Mouse (Mus musculus) cerebellum, adult 8-10 months (tissue): ENCODE measurements around the gene Zmym6.

Experiments used
- DNase-seq: peaks from one replicate; pipeline ENCODE4 v3.0.0; 2022

Gene Zmym6

DNA sequence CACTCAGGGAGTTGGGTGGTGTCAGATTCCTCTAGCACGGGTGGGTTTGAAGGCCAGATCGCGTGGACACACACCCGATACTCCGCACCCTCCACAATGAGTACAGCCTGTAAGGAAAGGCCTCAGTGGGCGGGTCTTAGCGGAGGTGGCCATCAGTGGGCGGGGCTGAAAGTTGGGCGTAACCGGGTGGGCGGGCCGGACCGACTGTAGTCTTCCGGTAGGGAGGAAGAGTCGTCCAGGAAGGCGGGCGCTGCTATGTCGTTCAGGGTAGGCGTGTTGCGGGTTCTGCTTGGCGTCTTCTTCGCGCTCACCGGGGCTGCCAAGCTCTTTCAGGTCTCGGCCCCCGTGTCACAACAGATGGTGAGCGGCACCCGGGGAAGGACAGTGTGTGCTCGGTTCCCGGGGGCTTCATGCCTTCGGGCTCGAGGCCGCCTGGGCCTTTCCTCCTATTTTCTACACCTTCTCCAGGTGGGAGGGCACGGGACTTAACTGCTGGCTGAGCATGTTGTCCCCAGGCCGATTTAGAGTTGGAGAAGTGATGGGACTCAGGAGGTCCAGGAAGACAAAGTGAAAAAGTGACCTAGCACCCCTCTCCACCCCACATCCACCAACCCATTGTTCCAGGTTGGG, 48.8 kb downstream of the Zmym6 start:
- peak; percentile 70 for DNase-seq

DNA sequence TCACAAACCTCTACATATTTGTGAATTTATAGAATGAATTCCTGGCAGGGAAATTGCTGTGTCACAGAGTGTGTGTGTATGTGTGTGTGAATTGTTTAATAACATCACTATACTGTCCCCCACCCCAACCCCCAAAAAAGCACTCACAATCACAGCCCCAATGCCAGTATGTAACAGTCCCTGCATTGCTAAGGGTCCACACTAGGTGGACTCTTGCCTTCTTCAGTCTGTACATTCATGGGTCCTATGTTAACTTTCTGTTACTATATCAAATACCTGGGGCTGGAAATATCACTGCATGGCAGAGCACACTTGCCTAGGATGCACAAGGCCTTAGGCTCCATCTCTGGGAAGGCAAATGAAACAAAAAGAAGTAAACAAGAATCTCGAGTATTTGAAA, 57.5 kb downstream of the Zmym6 start:
- DNase-seq = no peak

DNA sequence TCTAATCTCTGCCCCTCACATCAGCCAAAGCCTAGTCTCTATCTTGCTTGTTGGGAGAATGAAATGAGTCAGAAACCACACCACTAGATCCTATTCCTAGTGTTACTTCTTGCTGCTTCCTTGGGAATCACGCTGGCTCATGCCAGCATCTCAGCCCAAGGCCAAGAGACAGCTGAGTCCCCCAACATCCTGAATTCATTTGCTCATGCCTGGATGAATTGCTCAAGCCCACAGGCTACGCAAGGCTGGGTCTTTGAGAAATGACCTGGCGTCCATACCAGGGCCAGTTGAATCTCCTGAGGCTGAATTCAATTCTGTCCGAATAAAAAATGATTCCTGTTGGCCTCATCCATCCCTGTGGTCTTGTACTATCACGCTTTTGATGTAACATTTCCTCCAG, 60.4 kb downstream of the Zmym6 start:
- DNase-seq = no peak

DNA sequence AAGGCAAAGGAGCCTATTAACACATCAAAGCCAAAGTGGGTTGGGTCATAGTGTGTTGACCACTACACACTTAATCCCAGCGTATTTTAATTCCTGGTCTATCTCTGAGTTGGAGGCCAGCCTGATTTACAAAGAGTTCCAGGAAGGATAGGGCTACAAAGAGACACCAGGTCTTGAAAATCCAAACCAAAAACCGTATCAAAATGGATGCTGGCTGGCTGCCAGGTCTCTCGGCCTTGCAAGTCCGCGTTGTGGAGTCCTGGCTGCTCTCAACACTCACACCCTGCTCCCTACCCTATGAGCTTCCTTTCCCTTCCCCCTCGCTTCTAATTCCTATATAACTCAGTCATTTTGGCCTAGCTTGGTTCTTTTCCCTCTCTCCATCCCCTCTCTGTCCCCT, 61.3 kb downstream of the Zmym6 start:
- no peak for DNase-seq

DNA sequence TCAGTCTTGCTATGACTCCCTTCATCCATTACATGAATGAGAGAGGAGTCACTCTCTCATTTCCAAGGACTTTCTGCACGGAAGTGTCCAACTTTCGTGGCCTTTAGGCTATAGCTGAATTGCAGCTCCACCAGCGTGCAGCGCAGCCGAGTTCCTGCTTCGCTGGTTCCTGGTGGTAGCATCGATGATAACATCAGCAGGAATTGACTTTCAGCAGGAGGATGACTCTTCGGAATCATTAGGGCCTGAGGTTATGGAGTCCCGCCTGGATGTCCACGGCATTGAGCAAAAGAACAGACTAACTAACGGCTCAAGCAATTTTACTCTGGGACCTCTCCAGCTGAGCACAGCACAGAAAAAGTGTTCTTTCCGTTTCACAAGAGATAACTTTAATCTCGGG, 72.8 kb downstream of the Zmym6 start:
- DNase-seq = no peak

DNA sequence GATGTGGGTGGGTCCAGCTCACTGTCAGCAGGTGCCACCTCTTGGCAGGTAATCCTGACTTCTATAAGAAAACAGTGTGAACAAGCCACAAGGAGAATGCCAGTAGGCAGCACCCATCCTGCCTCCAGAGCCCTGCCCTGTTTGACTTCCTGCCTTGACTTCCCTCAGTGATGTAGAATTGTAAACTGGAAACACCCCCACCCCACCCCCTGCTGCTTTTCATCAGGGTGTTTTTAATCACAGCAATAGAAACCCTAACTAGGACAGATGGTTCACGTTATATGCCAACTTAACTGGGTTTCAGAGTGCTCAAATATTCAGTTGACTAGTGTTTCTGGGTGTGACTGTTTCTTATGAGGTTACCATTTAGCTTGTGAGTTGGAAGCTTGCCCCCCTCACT, 76.2 kb downstream of the Zmym6 start:
- no peak for DNase-seq

DNA sequence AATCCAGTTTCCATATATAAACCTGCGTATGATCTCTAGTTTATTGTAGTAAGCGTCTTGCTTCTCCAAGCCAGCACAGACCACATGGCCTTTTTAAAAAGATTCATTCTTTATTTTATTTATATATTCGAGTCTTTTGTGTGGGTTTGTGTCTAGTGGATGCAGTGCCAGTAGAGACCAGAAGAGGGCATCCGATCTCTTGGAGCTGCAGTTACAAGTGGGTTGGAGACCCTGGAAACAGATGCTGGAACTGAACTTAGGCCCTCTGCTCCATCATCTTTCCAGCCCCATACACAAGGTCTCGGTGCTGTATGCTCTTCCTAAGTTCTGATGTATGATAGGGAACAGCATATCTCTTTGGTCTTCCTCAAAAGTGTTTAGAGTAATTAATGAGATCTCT, 78.6 kb downstream of the Zmym6 start:
- DNase-seq = no peak

DNA sequence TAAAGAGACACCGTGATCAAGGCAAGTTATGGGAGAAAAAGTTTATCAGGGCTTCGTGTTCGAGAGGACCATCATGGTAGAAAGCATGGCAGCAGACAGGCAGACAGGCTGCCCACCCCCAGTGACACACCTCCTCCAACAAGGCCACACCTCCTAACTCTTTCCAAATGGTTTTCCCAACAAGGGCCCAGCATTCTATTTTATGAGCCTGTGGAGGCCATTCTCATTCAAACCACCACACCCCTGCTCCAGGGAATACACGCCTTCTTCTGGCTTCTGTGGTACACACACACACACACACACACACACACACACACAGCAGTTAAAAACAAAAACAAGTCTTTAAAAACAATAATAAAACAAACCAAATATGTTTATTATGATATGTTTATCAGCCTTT, 80.6 kb downstream of the Zmym6 start:
- no peak for DNase-seq

DNA sequence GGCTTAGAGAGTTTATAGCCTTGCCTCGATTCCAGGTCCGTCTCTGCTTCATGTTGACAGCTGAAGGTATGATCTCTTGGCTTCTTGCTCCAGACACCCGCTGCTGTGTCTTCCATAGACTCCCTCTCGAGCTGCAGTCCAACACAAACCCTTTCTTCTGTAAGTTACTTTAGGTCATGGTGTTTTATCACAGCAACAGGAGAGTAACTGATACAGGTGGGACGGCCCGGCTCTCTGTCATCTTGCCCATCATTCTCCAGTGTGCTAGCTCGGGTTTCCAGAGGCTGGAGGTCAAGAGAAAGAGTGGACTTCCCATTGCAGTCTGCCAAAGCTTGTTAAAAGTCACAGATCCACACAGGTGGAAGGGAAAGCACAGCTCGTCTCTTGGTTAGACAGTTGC, 86.7 kb downstream of the Zmym6 start:
- DNase-seq = no peak

DNA sequence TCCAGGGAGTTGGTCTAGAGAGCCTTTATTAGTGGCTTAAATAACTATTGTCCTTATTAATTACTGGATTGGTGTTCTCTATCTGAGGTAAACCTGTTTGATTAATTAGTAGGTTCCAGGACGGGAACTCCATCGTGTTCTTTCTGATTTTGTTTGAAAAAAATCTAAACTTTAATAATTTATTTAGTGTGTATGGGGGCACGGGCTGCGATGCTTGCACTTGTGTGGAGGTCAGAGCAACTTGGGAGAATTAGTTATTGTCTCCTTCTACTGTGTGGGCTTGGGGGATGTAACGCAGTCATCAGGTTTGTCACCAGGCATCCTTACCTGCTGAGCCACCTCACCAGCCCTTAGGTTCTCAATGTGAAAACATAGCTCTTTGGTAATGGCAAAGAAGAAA, 89.9 kb downstream of the Zmym6 start:
- peak; percentile 6 for DNase-seq

DNA sequence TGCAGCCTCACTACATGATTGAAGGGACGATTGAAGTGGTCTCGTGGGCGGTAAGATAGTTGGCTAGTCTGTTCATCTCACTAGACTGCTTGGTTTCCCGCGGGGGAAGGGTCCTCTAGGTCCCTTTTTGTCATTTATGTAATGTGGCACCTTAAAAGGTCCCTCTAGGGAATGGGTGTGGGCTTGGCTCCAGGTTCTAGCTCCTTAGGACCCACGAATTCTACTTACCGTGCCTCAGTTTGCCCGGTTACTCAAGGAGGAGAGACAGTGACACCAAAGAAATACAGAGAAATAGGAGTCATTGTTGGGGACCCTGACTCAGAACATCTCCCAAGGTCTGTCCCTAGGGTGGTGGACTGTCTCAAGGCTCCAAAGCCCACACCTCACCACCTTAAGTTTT, 90.5 kb downstream of the Zmym6 start:
- peak; percentile 30 for DNase-seq

DNA sequence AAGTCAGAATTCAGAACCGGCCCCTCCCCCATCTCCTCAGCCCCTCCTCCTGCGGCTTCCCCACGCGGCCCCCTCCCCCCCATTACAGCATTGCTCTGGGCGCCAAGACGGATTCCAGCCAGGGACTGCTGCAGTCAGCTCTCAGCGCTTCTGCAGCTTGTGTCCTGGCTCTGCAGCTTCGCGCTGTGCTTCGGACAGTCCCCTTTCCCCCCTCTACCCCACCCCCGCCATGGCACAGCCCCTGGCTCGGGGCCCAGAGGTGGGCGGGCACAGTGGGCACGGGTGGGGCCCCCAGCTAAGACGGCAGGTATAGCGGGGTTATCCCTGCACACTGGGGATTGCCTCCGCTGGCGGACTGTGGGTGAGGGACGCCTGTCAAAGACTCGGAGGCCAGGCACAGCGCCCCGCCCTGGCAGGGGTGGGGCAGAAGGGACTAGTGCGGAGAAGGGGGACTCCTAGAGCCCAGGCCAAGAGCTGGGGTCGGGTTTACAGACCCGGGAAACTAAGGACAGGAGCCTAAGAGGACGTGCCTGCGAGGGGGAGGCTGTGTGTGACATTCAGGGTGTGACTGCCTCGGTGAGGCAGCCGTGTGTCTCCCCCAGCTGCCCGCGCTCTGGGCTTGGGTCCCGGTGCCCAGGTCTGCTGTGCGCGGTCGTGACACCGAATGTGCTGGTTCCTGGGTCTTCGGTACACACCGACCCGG, 91.2 kb downstream of the Zmym6 start:
- peak; percentile 81 for DNase-seq

DNA sequence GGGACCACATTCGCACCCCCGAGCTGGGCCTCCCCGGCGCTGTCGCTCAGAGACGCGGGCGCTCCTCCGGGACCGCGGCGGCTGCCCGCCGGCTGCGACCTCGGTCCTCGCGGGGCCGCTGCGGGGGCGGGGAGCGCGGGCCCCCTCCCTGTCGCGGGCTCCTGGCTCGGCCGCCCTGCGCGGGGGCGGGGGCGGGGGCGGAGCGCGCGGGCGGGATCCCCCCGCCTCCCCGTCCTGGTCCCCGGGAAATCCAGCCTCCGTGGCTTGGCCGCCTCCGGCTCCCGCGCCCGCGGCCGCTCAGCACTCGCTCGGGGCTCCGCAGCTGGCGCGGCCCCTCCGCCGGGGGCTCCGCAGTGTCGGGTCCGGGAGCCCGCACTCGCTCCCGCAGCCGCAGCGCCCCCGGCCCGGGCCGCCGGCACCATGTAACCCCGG, 91.7 kb downstream of the Zmym6 start, which contains the start of gene Dlgap3:
Dlgap3 (plus strand) TSS at position 291 of the 432 bp plus-strand sequence.
- peak; percentile 78 for DNase-seq

DNA sequence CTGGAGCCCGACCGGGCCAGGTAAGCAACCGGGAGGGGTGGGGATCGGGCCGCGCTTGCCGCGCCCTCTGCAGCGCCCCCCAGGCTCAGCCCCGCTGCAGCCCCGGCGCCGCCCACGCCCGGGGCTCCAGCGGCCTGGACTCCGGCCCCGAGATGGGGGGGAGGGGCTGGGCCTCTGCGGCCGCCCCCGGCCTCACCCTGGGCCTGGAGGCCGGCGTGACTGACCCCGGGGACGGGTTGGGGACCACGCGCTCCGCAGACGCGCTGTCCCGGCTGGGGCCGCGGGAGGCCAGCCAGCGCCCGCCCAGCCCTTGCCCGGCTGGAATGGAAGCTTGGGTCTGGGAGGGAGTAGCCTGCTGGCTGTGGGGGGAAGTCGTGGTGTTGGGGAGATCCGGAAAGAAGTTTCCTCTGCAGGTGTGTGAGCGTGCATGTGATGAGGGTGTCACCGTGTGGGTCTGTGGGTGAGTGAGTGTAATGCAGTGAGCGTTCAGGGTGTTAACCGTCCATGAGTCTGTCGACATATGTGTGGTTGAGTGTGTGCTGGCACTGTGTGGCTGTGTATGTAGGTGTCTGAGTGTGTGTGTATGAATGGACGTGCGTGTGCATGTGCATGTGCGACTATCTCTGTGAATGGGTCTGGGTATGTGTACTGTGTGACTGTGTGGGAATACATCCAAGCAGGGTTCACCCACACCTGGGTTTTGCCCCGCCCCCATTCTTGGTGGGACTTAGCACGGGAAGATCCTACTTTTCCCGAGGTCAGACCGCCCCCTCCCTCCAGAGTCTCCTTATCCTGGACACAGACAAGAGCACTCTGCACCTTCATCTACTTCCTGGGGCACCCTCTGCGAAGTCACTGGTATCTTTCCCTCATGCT, 92.4 kb downstream of the Zmym6 start:
- peak; percentile 67 for DNase-seq

DNA sequence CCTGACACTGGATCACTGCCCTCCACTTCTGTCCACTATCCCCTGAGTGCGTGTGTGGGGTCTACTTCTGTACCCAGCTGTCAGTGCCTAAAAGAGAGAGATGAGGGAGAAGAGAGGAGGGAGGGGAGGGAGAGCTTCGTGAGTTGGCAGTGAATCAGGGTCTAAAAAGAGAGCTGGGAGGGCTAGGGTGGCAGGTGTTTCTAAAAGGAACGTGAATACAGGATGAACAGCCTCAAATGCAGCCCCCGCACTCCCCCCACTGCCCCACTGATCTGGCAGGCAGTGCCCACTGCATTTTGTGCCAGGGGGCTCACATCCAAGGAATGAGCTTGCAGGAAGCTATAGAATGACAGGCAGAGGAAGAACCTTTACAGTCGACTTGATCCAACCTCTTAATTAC, 93.7 kb downstream of the Zmym6 start:
- DNase-seq = peak; percentile 75

DNA sequence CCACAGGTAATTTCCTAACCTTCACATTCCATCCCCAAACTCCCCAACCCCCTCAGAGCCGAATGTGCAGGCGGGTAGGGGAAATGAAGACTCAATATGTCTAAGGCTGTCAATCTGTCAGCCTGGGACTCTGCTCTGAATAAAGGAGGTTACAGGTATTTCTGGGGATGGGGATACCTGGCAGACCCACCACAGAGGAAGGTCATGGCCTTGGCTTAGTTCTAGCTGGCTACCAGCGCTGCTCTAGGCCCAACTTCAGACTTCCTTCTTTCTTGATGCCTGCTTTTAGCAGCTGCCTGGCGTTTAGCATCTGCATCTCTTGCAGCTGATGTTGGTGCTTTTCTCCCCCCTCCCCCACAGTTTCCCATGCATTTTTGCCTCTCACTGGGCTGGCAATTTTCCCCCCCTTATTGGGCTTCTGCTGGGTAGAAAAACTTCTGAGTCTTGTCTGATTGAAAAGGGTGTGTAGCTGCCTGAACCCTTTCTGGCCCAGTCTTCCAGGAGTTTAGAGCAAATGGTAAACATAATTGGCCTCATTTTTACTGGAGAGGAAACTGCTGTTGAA, 94.2 kb downstream of the Zmym6 start:
- no peak for DNase-seq

DNA sequence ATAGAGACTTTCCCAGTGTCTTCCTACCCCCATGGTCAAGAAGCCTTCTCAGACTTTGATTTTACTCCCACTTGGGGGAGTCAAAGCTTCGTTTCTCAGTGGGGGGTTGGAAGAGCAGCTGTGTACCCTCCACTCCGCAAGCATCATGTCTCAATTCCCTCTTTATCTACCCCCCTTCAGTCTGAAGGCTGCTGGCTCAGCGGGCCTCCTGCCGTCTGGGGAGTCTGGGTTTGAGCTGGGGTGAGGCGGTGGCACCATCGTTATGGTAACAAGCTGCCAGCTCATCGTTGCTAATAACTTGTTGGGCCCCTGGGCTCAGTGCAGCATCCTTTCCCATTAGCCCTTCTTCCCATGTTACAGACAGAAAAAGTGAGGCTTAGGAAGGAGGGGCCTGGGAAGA, 94.9 kb downstream of the Zmym6 start:
- DNase-seq = no peak

DNA sequence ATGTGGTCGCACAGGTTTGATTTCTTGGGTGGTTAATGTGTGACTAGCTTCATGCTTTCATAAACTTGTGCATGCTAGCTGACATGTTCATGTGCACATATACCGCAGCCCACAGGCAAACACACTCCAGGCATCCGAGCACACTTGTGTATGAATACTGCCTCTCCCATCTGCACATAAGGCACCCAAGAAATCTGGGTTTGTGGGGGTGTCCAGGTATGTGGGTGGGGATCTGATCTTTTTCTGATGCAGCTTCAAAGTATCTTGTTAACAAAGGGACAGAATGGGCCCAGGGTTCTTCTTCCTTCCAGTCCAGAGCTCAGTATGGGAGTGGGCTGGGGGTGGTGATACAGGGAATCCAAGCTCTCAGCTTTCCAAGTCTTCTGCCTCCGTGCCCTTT, 95.4 kb downstream of the Zmym6 start:
- peak; percentile 18 for DNase-seq

DNA sequence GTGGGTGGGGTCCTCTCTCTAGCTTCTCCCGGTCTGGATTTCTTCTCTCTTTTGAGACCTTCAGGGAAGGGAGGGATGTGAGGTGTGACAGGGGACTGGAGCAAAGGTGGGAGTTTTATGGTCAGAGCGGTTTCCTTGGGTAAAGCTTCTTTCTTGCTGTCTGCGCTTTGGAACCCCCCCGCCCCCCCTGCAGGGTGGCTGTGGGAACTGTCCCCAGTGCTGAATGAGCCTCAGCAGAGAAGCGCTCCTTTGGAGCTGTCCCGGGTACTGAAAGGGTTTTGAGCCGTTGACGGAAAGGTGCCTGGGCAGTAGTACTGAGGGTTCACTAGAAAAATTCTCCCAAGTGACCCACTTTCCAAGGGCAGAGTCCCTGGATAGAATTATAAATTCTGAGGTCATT, 96.3 kb downstream of the Zmym6 start:
- peak; percentile 20 for DNase-seq
